Mouse (Mus musculus) neural tube, embryonic 15.5 days (tissue): Measurements from ENCODE around the gene Cry2. TPM values are rescaled to one million over a fixed set of nuclear protein-coding genes. Genes with fewer than 3 reads are reported as not detected.

Source experiments
- ATAC-seq: fragments of 200-750 bp; cut with Nextera tagmentation; 2 replicates; pipeline ENCODE4 v1.8.0; 2017; ENCODE audit warnings: mild to moderate bottlenecking, moderate TSS enrichment, moderate library complexity; ENCODE audit not compliant: low FRiP score
- H3K27ac ChIP-seq: fragments of 300-500 bp; sonication (generic); replicated peaks from 2 replicates; pipeline ENCODE4 v1.5.1; 2015; ENCODE audit warnings: mild to moderate bottlenecking, inconsistent platforms
- H3K27me3 ChIP-seq: fragments of 300-500 bp; sonication (generic); replicated peaks from 2 replicates; pipeline ENCODE4 v1.6.1; 2015; ENCODE audit warnings: inconsistent platforms
- H3K36me3 ChIP-seq: fragments of 300-500 bp; sonication (generic); 2 replicates; pipeline ENCODE4 v1.6.1; 2015; ENCODE audit warnings: inconsistent platforms
- H3K4me1 ChIP-seq: fragments of 300-500 bp; sonication (generic); 2 replicates; pipeline ENCODE4 v1.6.1; 2015; ENCODE audit warnings: inconsistent platforms
- H3K4me2 ChIP-seq: fragments of 300-500 bp; sonication (generic); 2 replicates; pipeline ENCODE4 v1.6.1; 2015; ENCODE audit warnings: inconsistent platforms, mild to moderate bottlenecking, moderate library complexity
- H3K4me3 ChIP-seq: fragments of 300-500 bp; sonication (generic); replicated peaks from 2 replicates; pipeline ENCODE4 v1.5.1; 2015; ENCODE audit warnings: mild to moderate bottlenecking, inconsistent platforms
- H3K9ac ChIP-seq: fragments of 300-500 bp; sonication (generic); replicated peaks from 2 replicates; pipeline ENCODE4 v1.6.1; 2015; ENCODE audit warnings: mild to moderate bottlenecking, inconsistent platforms
- H3K9me3 ChIP-seq: fragments of 300-500 bp; sonication (generic); replicated peaks from 2 replicates; pipeline ENCODE4 v1.6.1; 2016; ENCODE audit warnings: inconsistent platforms
- WGBS: fragments of 180-500 bp; shearing (Covaris S2); methylation state at CpG from one replicate; pipeline ENCODE4 v1.1.7; 2015; ENCODE audit warnings: mixed read lengths; 5-methylcytosine and 5-hydroxymethylcytosine counted together
- polyA plus RNA-seq: library from polyadenylated mRNA; unstranded; fragments of >200 nt; fragmentation: Nextera tagmentation; extraction: Ambion mirVana; gene quantifications from 2 replicates; pipeline ENCODE4 v1.2.1, GENCODE M21; 2015

Gene Cry2
- polyA plus RNA-seq, 1 experiment from 2014 or later, result 46.0 TPM

- H3K4me1 ChIP-seq, result peaks cover 89% of the 10 kb centered on the region
- H3K4me2 ChIP-seq, result no peak overlapping the region
- H3K9ac ChIP-seq, result no peak overlapping the region
Measured at GRCm38 (mm10) chr2:92430089-92430488, 3.8 kb downstream of the Cry2 start.

GRCm38 (mm10) chr2:92427882-92428281 is 6.0 kb downstream of the Cry2 start:
- no peaks in the 10 kb centered on the region for H3K9me3 ChIP-seq
- WGBS, result 65% methylated on average over 6 of the region's 6 CpGs
- peaks cover 94% of the 10 kb centered on the region for H3K4me1 ChIP-seq
- peak overlapping the region; percentile 84 for H3K27ac ChIP-seq
- H3K27me3 ChIP-seq, result no peaks in the 10 kb centered on the region
- no peak for ATAC-seq
- H3K9ac ChIP-seq, result no peak overlapping the region
- peaks cover 18% of the 10 kb centered on the region for H3K36me3 ChIP-seq
- H3K4me3 ChIP-seq, result no peak overlapping the region
- no peak overlapping the region for H3K4me2 ChIP-seq

More at GRCm38 (mm10) chr2:92430089-92430488, 3.8 kb downstream of the Cry2 start:
- Histone ChIP-seq H3K9me3 (no peaks in the 10 kb centered on the region), H3K36me3 (0 out of 2 replicates have a peak, but pooled peaks cover 4% of the 10 kb centered on the region), H3K4me3 (no peak overlapping the region), H3K27ac (peak overlapping the region; percentile 88; the same call in 1 of the 2 replicates), H3K27me3 (no peaks in the 10 kb centered on the region)
- no peak for ATAC-seq
- 86% methylated on average over 2 of the region's 2 CpGs for WGBS

- no peaks in the 10 kb centered on the region for H3K9me3 ChIP-seq
- no peak for ATAC-seq
- H3K4me2 ChIP-seq, result no peak overlapping the region
- H3K36me3 ChIP-seq, result peaks cover 33% of the 10 kb centered on the region
- peaks cover 86% of the 10 kb centered on the region for H3K4me1 ChIP-seq
- H3K4me3 ChIP-seq, result no peak overlapping the region
- peak overlapping the region; percentile 84 for H3K27ac ChIP-seq
- 0 out of 2 replicates have a peak overlapping the region, but pooled peaks have one; percentile 5 for H3K9ac ChIP-seq
- H3K27me3 ChIP-seq, result no peaks in the 10 kb centered on the region
- WGBS, result 63% methylated on average over 3 of the region's 3 CpGs
Measured at GRCm38 (mm10) chr2:92426426-92426825, 7.4 kb downstream of the Cry2 start.

- H3K27ac ChIP-seq, result peak overlapping the region; percentile 84
- H3K27me3 ChIP-seq, result no peaks in the 10 kb centered on the region
- H3K4me3 ChIP-seq, result no peak overlapping the region
- no peak for ATAC-seq
- peaks cover 75% of the 10 kb centered on the region for H3K4me1 ChIP-seq
- H3K9ac ChIP-seq, result no peak overlapping the region
- peaks cover 44% of the 10 kb centered on the region for H3K36me3 ChIP-seq
- H3K4me2 ChIP-seq, result no peak overlapping the region
- 66% methylated on average over 4 of the region's 4 CpGs for WGBS
- no peaks in the 10 kb centered on the region for H3K9me3 ChIP-seq
Measured at GRCm38 (mm10) chr2:92425366-92425765, 8.5 kb downstream of the Cry2 start.

- peak; percentile 58 for ATAC-seq
- peak overlapping the region; percentile 84 for H3K27ac ChIP-seq
- peaks cover 50% of the 10 kb centered on the region for H3K36me3 ChIP-seq
- no peaks in the 10 kb centered on the region for H3K9me3 ChIP-seq
- H3K4me3 ChIP-seq, result no peak overlapping the region
- H3K27me3 ChIP-seq, result no peaks in the 10 kb centered on the region
- H3K9ac ChIP-seq, result no peak overlapping the region
- 38% methylated on average over 9 of the region's 9 CpGs for WGBS
- H3K4me1 ChIP-seq, result peaks cover 70% of the 10 kb centered on the region
- no peak overlapping the region for H3K4me2 ChIP-seq
Measured at GRCm38 (mm10) chr2:92424462-92425308, 9.2 kb downstream of the Cry2 start.

- no peak overlapping the region for H3K4me2 ChIP-seq
- no peak overlapping the region for H3K9ac ChIP-seq
- no peaks in the 10 kb centered on the region for H3K27me3 ChIP-seq
- no peak overlapping the region for H3K4me3 ChIP-seq
- peaks cover 62% of the 10 kb centered on the region for H3K4me1 ChIP-seq
- ATAC-seq, result 0 out of 2 replicates have a peak, but pooled peaks have one; percentile 24
- WGBS, result 57% methylated on average over 9 of the region's 9 CpGs
- H3K36me3 ChIP-seq, result peaks cover 58% of the 10 kb centered on the region
- H3K27ac ChIP-seq, result peak overlapping the region; percentile 84
- no peaks in the 10 kb centered on the region for H3K9me3 ChIP-seq
Measured at GRCm38 (mm10) chr2:92423702-92424461, 10.0 kb downstream of the Cry2 start.

- 93% methylated on average over 9 of the region's 9 CpGs for WGBS
- no peak overlapping the region for H3K4me2 ChIP-seq
- H3K4me3 ChIP-seq, result no peak overlapping the region
- ATAC-seq, result no peak
- H3K27me3 ChIP-seq, result no peaks in the 10 kb centered on the region
- no peaks in the 10 kb centered on the region for H3K9me3 ChIP-seq
- peak overlapping the region; percentile 84 for H3K27ac ChIP-seq
- H3K36me3 ChIP-seq, result peaks cover 65% of the 10 kb centered on the region
- peaks cover 55% of the 10 kb centered on the region for H3K4me1 ChIP-seq
- no peak overlapping the region for H3K9ac ChIP-seq
Measured at GRCm38 (mm10) chr2:92423156-92423555, 10.7 kb downstream of the Cry2 start.

GRCm38 (mm10) chr2:92422388-92423135 is 11.3 kb downstream of the Cry2 start:
- no peak overlapping the region for H3K4me2 ChIP-seq
- H3K4me3 ChIP-seq, result no peak overlapping the region
- WGBS, result 79% methylated on average over 10 of the region's 10 CpGs
- peak overlapping the region; percentile 84; the same call in 1 of the 2 replicates for H3K27ac ChIP-seq
- H3K36me3 ChIP-seq, result peaks cover 71% of the 10 kb centered on the region
- no peaks in the 10 kb centered on the region for H3K9me3 ChIP-seq
- peaks cover 49% of the 10 kb centered on the region for H3K4me1 ChIP-seq
- H3K27me3 ChIP-seq, result no peaks in the 10 kb centered on the region
- no peak overlapping the region for H3K9ac ChIP-seq
- no peak for ATAC-seq

GRCm38 (mm10) chr2:92421723-92422387 is 12.0 kb downstream of the Cry2 start:
- 94% methylated on average over 7 of the region's 7 CpGs for WGBS
- H3K4me3 ChIP-seq, result no peak overlapping the region
- H3K27ac ChIP-seq, result no peak overlapping the region
- H3K36me3 ChIP-seq, result peaks cover 78% of the 10 kb centered on the region
- no peak overlapping the region for H3K9ac ChIP-seq
- no peaks in the 10 kb centered on the region for H3K9me3 ChIP-seq
- no peak overlapping the region for H3K4me2 ChIP-seq
- peaks cover 42% of the 10 kb centered on the region for H3K4me1 ChIP-seq
- no peak for ATAC-seq
- no peaks in the 10 kb centered on the region for H3K27me3 ChIP-seq

GRCm38 (mm10) chr2:92411705-92412104 is 22.1 kb downstream of the Cry2 start:
- Histone ChIP-seq H3K27ac (no peak overlapping the region), H3K27me3 (no peaks in the 10 kb centered on the region), H3K4me1 (no peaks in the 10 kb centered on the region), H3K9ac (no peak overlapping the region), H3K9me3 (no peaks in the 10 kb centered on the region), H3K4me2 (no peak overlapping the region), H3K36me3 (peaks cover 93% of the 10 kb centered on the region), H3K4me3 (no peak overlapping the region)
- WGBS, result 90% methylated on average over 10 of the region's 10 CpGs
- no peak for ATAC-seq
